Mouse (Mus musculus) cerebellum, adult 2 months (tissue): ENCODE results near the gene Pip4p1. TPM values are rescaled to one million over a fixed set of nuclear protein-coding genes. Genes with fewer than 3 reads are reported as not detected.
A peak's percentile ranks its signal among the peaks of the same experiment; 100 is the strongest.
"Not testable (repeated sequence)": the region's sequence is repeated elsewhere in the genome, so short reads cannot be mapped to it uniquely, and the experiment has no call there.

Experiments
- DNase-seq, 2 experiments: peaks; one replicate each; pipeline ENCODE4 v3.0.0; 2021
- H3K27ac ChIP-seq: fragments of 200-500 bp; 2 replicates; pipeline ENCODE4 v1.5.1; 2012; ENCODE audit warnings: low read length, control low read depth, inconsistent platforms; ENCODE audit not compliant: insufficient read depth
- H3K27me3 ChIP-seq: fragments of 200-500 bp; 2 replicates; pipeline ENCODE4 v1.6.1; 2012; ENCODE audit warnings: inconsistent platforms, mild to moderate bottlenecking, low read length, moderate library complexity; ENCODE audit not compliant: control insufficient read depth, insufficient read depth
- H3K4me1 ChIP-seq: fragments of 200-500 bp; 2 replicates; pipeline ENCODE4 v1.6.1; 2011; ENCODE audit warnings: low read length; ENCODE audit not compliant: control insufficient read depth, insufficient read depth
- H3K4me3 ChIP-seq: fragments of 200-500 bp; replicated peaks from 2 replicates; pipeline ENCODE3; 2011; ENCODE audit warnings: mild to moderate bottlenecking, low read depth, low read length, control low read depth; ENCODE audit not compliant: insufficient read depth
- CTCF ChIP-seq: fragments of 200-500 bp; IDR thresholded peaks from 2 replicates; pipeline ENCODE4 v1.5.1; 2011; ENCODE audit warnings: low read depth, mild to moderate bottlenecking, control low read depth, low read length, moderate library complexity, borderline replicate concordance; ENCODE audit not compliant: insufficient read depth
- POLR2A ChIP-seq: fragments of 200-500 bp; IDR thresholded peaks from 2 replicates; pipeline ENCODE4 v1.6.1; 2011; ENCODE audit warnings: low read length, control low read depth, borderline replicate concordance; ENCODE audit not compliant: insufficient read depth
- WGBS: fragments of 180-500 bp; shearing (Covaris S2); methylation state at CpG from one replicate; pipeline ENCODE4 v1.1.7; 2018; 5-methylcytosine and 5-hydroxymethylcytosine counted together
- polyA plus RNA-seq: library from polyadenylated mRNA; depleted of rRNA; stranded (reverse); fragments of >200 nt; gene quantifications from 2 replicates; pipeline ENCODE4 v1.2.3, GENCODE M21; 2012; rRNA removed

Gene Pip4p1
- 204 and 212 TPM in 2 replicates for polyA plus RNA-seq

GRCm38 (mm10) chr14:50930754-50931492 is at the start of gene Pip4p1, which contains the start of gene Pnp:
Pip4p1 (minus strand) TSS chr14:50930856.
Pnp (plus strand) TSS chr14:50931082.
- no peaks in the 10 kb centered on the region for H3K4me1 ChIP-seq
- H3K27me3 ChIP-seq, result no peaks in the 10 kb centered on the region
- H3K4me3 ChIP-seq, result peak within 1 kb of the TSS; percentile 82
- TF ChIP-seq POLR2A (peak; percentile 74), CTCF (no peak)
- under 1% methylated on average over 68 of the region's 68 CpGs for WGBS
- DNase-seq, result peak; percentile 99 to 100
- H3K27ac ChIP-seq, result peak within 1 kb of the TSS; percentile 69

- no peak overlapping the region for H3K27ac ChIP-seq
Observed at GRCm38 (mm10) chr14:50979631-50980030, 49.0 kb upstream of the Pip4p1 start.

GRCm38 (mm10) chr14:50978451-50978850 is 47.8 kb upstream of the Pip4p1 start:
- H3K4me3 ChIP-seq, DNase-seq, H3K27ac ChIP-seq, H3K4me1 ChIP-seq, H3K27me3 ChIP-seq: not testable (repeated sequence)
- 94% methylated on average over 6 of the region's 6 CpGs for WGBS

More at GRCm38 (mm10) chr14:50979631-50980030, 49.0 kb upstream of the Pip4p1 start:
- TF ChIP-seq CTCF, result no peak
- no peak for TF ChIP-seq POLR2A
- H3K27me3 ChIP-seq, result no peaks in the 10 kb centered on the region
- H3K4me1 ChIP-seq, result no peaks in the 10 kb centered on the region
- H3K4me3 ChIP-seq, result no peak overlapping the region
- no peak for DNase-seq

GRCm38 (mm10) chr14:50976674-50977073 is 46.0 kb upstream of the Pip4p1 start:
- Histone ChIP-seq H3K4me1 (no peaks in the 10 kb centered on the region), H3K4me3 (no peak overlapping the region), H3K27ac (no peak overlapping the region), H3K27me3 (no peaks in the 10 kb centered on the region)
- 16% methylated on average over 9 of the region's 9 CpGs for WGBS
- DNase-seq, result no peak
- TF ChIP-seq POLR2A, result no peak
- TF ChIP-seq CTCF, result no peak

- TF ChIP-seq POLR2A, result no peak
- no peak for TF ChIP-seq CTCF
- WGBS, result 70% methylated on average over 5 of the region's 5 CpGs
- H3K4me1 ChIP-seq, result no peaks in the 10 kb centered on the region
- H3K27me3 ChIP-seq, result no peaks in the 10 kb centered on the region
- H3K4me3 ChIP-seq, result no peak overlapping the region
- no peak for DNase-seq
- no peak overlapping the region for H3K27ac ChIP-seq
Observed at GRCm38 (mm10) chr14:50975001-50975400, 44.3 kb upstream of the Pip4p1 start.

GRCm38 (mm10) chr14:50973700-50974099 is 43.0 kb upstream of the Pip4p1 start:
- TF ChIP-seq POLR2A, result no peak
- no peak for TF ChIP-seq CTCF
- Histone ChIP-seq H3K27me3 (no peaks in the 10 kb centered on the region), H3K27ac (no peak overlapping the region), H3K4me3 (no peak overlapping the region), H3K4me1 (no peaks in the 10 kb centered on the region; the same call in 1 of the 2 replicates)
- WGBS, result 75% methylated on average over 4 of the region's 4 CpGs
- DNase-seq, result no peak

- H3K27ac ChIP-seq, DNase-seq, H3K4me1 ChIP-seq, H3K27me3 ChIP-seq, H3K4me3 ChIP-seq: not testable (repeated sequence)
- WGBS, result 91% methylated on average over 5 of the region's 5 CpGs
Observed at GRCm38 (mm10) chr14:50973054-50973453, 42.4 kb upstream of the Pip4p1 start.

- 92% methylated on average over 1 of the region's 1 CpGs for WGBS
- H3K4me1 ChIP-seq, result no peaks in the 10 kb centered on the region; the same call in 1 of the 2 replicates
- no peak for TF ChIP-seq CTCF
- no peak for TF ChIP-seq POLR2A
- H3K27ac ChIP-seq, result no peak overlapping the region; the same call in 1 of the 2 replicates
- no peaks in the 10 kb centered on the region for H3K27me3 ChIP-seq
- no peak for DNase-seq
- H3K4me3 ChIP-seq, result no peak overlapping the region
Observed at GRCm38 (mm10) chr14:50970822-50971221, 40.2 kb upstream of the Pip4p1 start.
